Mouse (Mus musculus) hindbrain, embryonic 10.5 days (tissue): ENCODE data around the gene Ncbp3. TPM values are rescaled to one million over a fixed set of nuclear protein-coding genes. Genes with fewer than 3 reads are reported as not detected.

ENCODE experiments used
- DNase-seq: peaks from one replicate; pipeline ENCODE4 v3.0.0-alpha.2; 2017; ENCODE audit warnings: low spot score
- H3K27ac ChIP-seq: fragments of 300-500 bp; sonication (generic); 2 replicates; pipeline ENCODE4 v1.5.1; 2016; ENCODE audit warnings: mild to moderate bottlenecking, moderate library complexity
- H3K27me3 ChIP-seq: fragments of 300-500 bp; sonication (generic); 2 replicates; pipeline ENCODE4 v1.6.1; 2016; ENCODE audit warnings: mild to moderate bottlenecking; ENCODE audit not compliant: poor library complexity, insufficient read depth, severe bottlenecking
- H3K36me3 ChIP-seq: fragments of 300-500 bp; sonication (generic); 2 replicates; pipeline ENCODE4 v1.6.1; 2016; ENCODE audit warnings: mild to moderate bottlenecking, moderate library complexity
- H3K4me1 ChIP-seq: fragments of 300-500 bp; sonication (generic); replicated peaks from 2 replicates; pipeline ENCODE4 v1.6.1; 2016; ENCODE audit warnings: mild to moderate bottlenecking
- H3K4me3 ChIP-seq: fragments of 300-500 bp; sonication (generic); 2 replicates; pipeline ENCODE4 v1.5.1; 2016; ENCODE audit warnings: mild to moderate bottlenecking, moderate library complexity
- H3K9me3 ChIP-seq: fragments of 300-500 bp; sonication (generic); 2 replicates; pipeline ENCODE4 v1.6.1; 2016; ENCODE audit warnings: mild to moderate bottlenecking, moderate library complexity
- WGBS: fragments of 180-500 bp; shearing (Covaris S2); methylation state at CpG from one replicate; pipeline ENCODE4 v1.1.7; 2016; 5-methylcytosine and 5-hydroxymethylcytosine counted together
- polyA plus RNA-seq: library from polyadenylated mRNA; unstranded; fragments of >200 nt; fragmentation: Nextera tagmentation; extraction: Ambion mirVana; gene quantifications from 2 replicates; pipeline ENCODE4 v1.2.1, GENCODE M21; 2016

Ncbp3 gene
- 10.5 and 12.4 TPM in 2 replicates for polyA plus RNA-seq

- H3K9me3 ChIP-seq = no peaks in the 10 kb centered on the region
- WGBS = under 1% methylated on average over 39 of the region's 39 CpGs
- H3K27me3 ChIP-seq = no peaks in the 10 kb centered on the region
- peaks cover 29% of the 10 kb centered on the region for H3K4me1 ChIP-seq
- peak within 1 kb of the TSS; percentile 98 for H3K4me3 ChIP-seq
- H3K27ac ChIP-seq = peak within 1 kb of the TSS; percentile 98
- peak; percentile 97 for DNase-seq
- peaks cover 27% of the 10 kb centered on the region for H3K36me3 ChIP-seq
Observed at GRCm38 (mm10) chr11:73047542-73047996, at the start of gene Ncbp3. Gene Ncbp3, plus strand, starts transcription at chr11:73047783.

DNA sequence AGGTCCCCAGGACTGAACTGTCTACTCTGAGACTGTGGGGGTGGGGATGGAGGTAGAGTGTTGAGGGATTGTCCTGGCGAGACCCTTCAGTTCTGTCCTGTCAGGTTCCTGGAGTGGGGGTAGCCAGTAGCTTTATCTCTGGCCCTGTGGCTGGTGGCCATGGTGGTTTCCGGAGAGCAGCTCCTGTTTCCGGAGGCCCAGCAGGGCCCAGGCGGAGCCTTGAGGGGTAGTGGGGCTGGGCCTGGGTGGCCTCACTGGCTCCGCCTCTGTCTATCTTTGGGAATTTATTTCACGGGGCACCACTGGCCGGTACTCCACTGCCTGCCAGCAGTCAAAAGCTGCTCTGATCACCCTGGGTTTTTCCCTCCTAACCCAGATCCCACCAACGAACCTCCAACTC, 48.8 kb upstream of the Ncbp3 start, which contains the start of gene P2rx1:
TSS of gene P2rx1 (plus strand) at position 333 of the 400 bp plus-strand sequence.
- Histone ChIP-seq H3K36me3 (no peaks in the 10 kb centered on the region), H3K27ac (0 out of 2 replicates have a peak within 1 kb of the TSS, but pooled peaks have one; percentile 50), H3K4me3 (no peak within 1 kb of the TSS), H3K9me3 (no peaks in the 10 kb centered on the region), H3K27me3 (peaks cover 12% of the 10 kb centered on the region; the same call in 1 of the 2 replicates), H3K4me1 (peaks cover 17% of the 10 kb centered on the region)
- no peak for DNase-seq
- 51% methylated on average over 8 of the region's 8 CpGs for WGBS

- peak; percentile 65 for DNase-seq
- Histone ChIP-seq H3K27ac (no peak overlapping the region), H3K4me3 (no peak overlapping the region), H3K9me3 (peaks cover 2% of the 10 kb centered on the region; the same call in 1 of the 2 replicates), H3K36me3 (no peaks in the 10 kb centered on the region), H3K27me3 (0 out of 2 replicates have a peak, but pooled peaks cover 10% of the 10 kb centered on the region), H3K4me1 (peaks cover 17% of the 10 kb centered on the region)
- WGBS = 14% methylated on average over 6 of the region's 6 CpGs
Observed at GRCm38 (mm10) chr11:73001029-73001428, 46.6 kb upstream of the Ncbp3 start.

DNA sequence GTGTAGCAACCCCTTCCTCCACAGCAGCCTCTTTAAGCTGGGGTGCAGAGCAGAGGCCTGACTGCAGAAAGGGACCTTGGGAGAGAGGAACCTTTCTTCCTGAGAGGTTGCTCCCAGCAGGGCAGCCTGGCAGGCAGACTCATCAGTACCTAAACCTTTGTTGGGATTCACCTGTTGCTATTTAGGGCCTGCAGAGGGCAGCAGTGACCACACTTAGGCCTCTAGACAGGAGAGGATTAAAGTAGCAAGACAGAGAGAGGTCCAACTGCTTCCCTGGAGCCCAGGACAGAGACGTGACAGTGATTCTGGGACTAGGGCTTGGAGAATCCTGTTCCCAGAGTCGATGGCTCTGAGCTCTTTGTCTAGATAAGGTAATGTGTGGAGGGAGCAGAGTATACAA, 41.2 kb upstream of the Ncbp3 start:
- 11% methylated on average over 2 of the region's 2 CpGs for WGBS
- no peak overlapping the region for H3K4me3 ChIP-seq

DNA sequence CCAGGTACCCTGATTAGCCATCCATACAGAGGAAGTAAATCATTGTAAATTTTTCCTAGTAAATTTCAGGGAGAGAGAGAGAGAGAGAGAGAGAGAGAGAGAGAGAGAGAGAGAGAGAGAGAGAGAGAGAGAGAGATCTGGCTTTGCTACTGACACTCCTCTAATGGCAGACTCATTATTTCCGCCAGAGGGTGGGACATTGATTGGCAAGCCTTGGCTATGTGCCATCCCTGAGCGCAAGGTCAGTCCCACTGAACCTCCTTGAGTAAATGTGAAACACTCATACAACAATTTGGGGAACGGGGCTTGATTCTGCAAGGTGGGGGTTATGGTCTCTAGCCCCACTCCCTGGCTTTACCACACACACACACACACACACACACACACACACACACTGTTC, 40.5 kb upstream of the Ncbp3 start:
- H3K4me1 ChIP-seq = 0 out of 2 replicates have a peak, but pooled peaks cover 4% of the 10 kb centered on the region
- H3K27me3 ChIP-seq = peaks cover 25% of the 10 kb centered on the region
- no peaks in the 10 kb centered on the region for H3K36me3 ChIP-seq
- no peak overlapping the region for H3K4me3 ChIP-seq
- 79% methylated on average over 3 of the region's 3 CpGs for WGBS
- DNase-seq = no peak
- peaks cover 2% of the 10 kb centered on the region; the same call in 1 of the 2 replicates for H3K9me3 ChIP-seq
- no peak overlapping the region for H3K27ac ChIP-seq

More for the DNA sequence above, 41.2 kb upstream of the Ncbp3 start:
- Histone ChIP-seq H3K36me3 (no peaks in the 10 kb centered on the region), H3K27ac (no peak overlapping the region), H3K9me3 (peaks cover 2% of the 10 kb centered on the region; the same call in 1 of the 2 replicates), H3K27me3 (peaks cover 25% of the 10 kb centered on the region), H3K4me1 (0 out of 2 replicates have a peak, but pooled peaks cover 4% of the 10 kb centered on the region)
- peak; percentile 60 for DNase-seq

GRCm38 (mm10) chr11:73007698-73008481, 39.7 kb upstream of the Ncbp3 start:
- Histone ChIP-seq H3K9me3 (peaks cover 2% of the 10 kb centered on the region; the same call in 1 of the 2 replicates), H3K4me1 (0 out of 2 replicates have a peak, but pooled peaks cover 4% of the 10 kb centered on the region), H3K4me3 (no peak overlapping the region), H3K27ac (no peak overlapping the region), H3K27me3 (peaks cover 25% of the 10 kb centered on the region), H3K36me3 (no peaks in the 10 kb centered on the region)
- whole genome bisulfite sequencing = 62% methylated on average over 11 of the region's 11 CpGs
- DNase-seq = peak; percentile 53

DNA sequence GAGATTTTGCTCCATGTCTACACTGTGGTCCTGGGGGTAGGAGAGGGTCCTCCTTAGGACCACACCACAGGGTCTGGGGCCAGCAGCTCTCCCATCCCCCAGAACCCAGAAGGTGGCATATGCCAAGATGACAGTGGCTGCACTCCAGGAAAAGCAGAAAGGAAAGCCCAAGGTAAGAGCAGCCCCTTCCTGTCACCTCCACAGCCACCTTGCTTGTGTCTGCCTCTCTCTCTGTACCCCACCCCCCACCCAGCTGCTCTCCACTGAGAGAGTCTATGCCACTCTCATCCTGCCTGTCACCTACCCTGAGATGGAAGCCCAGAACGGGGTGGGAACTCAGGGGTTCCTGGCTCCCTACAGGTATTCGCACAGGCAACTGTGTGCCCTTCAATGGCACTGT, 38.8 kb upstream of the Ncbp3 start:
- no peaks in the 10 kb centered on the region for H3K36me3 ChIP-seq
- DNase-seq = no peak
- peaks cover 2% of the 10 kb centered on the region; the same call in 1 of the 2 replicates for H3K9me3 ChIP-seq
- peaks cover 6% of the 10 kb centered on the region for H3K4me1 ChIP-seq
- peaks cover 26% of the 10 kb centered on the region for H3K27me3 ChIP-seq
- 63% methylated on average over 2 of the region's 2 CpGs for WGBS
- H3K4me3 ChIP-seq = no peak overlapping the region
- no peak overlapping the region for H3K27ac ChIP-seq

DNA sequence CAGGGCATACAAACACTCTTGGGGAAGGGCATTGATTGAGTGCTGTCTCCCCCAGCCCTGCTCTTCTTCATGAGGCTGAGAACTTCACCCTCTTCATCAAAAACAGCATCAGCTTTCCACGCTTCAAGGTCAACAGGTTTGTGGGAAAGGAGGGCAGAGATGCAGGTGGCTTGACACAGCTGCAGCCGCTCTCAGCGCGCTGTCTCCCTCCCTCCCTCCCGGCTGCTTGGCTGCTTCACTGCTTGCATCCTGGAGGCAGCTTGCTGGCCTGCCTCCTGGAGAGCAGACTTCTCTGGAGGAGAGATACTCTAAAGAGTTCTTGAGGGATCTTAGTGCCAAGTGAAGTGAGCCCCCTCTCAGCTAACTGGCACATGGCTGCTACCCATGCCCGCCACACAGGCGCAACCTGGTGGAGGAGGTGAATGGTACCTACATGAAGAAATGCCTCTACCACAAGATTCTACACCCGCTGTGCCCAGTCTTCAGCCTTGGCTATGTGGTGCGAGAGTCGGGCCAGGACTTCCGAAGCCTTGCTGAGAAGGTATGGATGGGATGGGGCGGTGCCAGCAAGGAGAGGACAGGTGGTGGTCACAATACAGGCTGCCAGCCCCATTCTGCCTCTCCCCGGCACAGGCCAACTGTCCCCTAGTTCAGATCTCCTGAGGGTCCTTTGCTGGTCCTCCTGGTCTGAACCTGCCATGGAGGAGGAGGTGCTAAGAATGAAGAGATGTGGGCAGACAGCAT, 37.9 kb upstream of the Ncbp3 start:
- H3K4me3 ChIP-seq = no peak overlapping the region
- no peaks in the 10 kb centered on the region for H3K9me3 ChIP-seq
- no peaks in the 10 kb centered on the region for H3K36me3 ChIP-seq
- no peak overlapping the region for H3K27ac ChIP-seq
- peaks cover 10% of the 10 kb centered on the region for H3K4me1 ChIP-seq
- WGBS = 55% methylated on average over 13 of the region's 13 CpGs
- DNase-seq = no peak
- peaks cover 30% of the 10 kb centered on the region for H3K27me3 ChIP-seq

GRCm38 (mm10) chr11:73013981-73014380, 33.6 kb upstream of the Ncbp3 start:
- Histone ChIP-seq H3K36me3 (no peaks in the 10 kb centered on the region), H3K27me3 (peaks cover 57% of the 10 kb centered on the region), H3K9me3 (no peaks in the 10 kb centered on the region), H3K4me3 (no peak overlapping the region), H3K4me1 (peaks cover 15% of the 10 kb centered on the region), H3K27ac (no peak overlapping the region)
- no peak for DNase-seq
- WGBS = 64% methylated on average over 5 of the region's 5 CpGs

DNA sequence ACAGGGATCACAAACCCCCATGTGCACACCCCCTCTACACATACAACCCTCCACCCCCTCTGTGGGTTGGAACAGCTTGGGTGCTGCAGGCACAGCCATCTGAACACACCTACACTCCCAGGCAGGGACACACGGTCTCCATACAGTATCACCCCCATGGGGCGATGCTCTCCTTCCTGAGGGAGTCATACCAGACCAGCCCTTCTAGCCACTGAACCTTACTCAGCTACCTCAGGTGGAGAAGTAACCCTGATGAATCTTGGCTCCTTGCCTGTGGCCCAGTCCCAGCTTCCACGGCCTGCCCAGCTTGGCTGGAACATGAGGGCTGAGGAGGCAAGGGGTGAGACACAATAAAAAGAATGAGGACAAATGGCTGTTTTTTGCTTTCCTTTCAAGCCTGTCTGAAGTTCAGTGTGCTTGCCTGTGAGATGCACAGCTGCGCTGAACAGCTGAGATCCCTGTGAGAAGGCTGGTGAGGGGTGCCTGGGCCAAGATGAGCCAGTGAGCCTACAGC, 32.7 kb upstream of the Ncbp3 start:
- H3K4me3 ChIP-seq = no peak overlapping the region
- H3K36me3 ChIP-seq = no peaks in the 10 kb centered on the region
- H3K27me3 ChIP-seq = peaks cover 57% of the 10 kb centered on the region
- WGBS = 85% methylated on average over 4 of the region's 4 CpGs
- no peak for DNase-seq
- peaks cover 23% of the 10 kb centered on the region for H3K4me1 ChIP-seq
- no peaks in the 10 kb centered on the region for H3K9me3 ChIP-seq
- H3K27ac ChIP-seq = no peak overlapping the region

GRCm38 (mm10) chr11:73015391-73016102, 32.0 kb upstream of the Ncbp3 start:
- H3K4me3 ChIP-seq = no peak overlapping the region
- H3K36me3 ChIP-seq = no peaks in the 10 kb centered on the region
- H3K4me1 ChIP-seq = peaks cover 23% of the 10 kb centered on the region
- no peak overlapping the region for H3K27ac ChIP-seq
- 77% methylated on average over 5 of the region's 5 CpGs for WGBS
- H3K9me3 ChIP-seq = no peaks in the 10 kb centered on the region
- DNase-seq = no peak
- H3K27me3 ChIP-seq = peaks cover 59% of the 10 kb centered on the region

GRCm38 (mm10) chr11:73016103-73016420, 31.5 kb upstream of the Ncbp3 start:
- Histone ChIP-seq H3K27ac (no peak overlapping the region), H3K4me1 (peaks cover 23% of the 10 kb centered on the region), H3K4me3 (no peak overlapping the region), H3K9me3 (no peaks in the 10 kb centered on the region), H3K27me3 (peaks cover 64% of the 10 kb centered on the region), H3K36me3 (no peaks in the 10 kb centered on the region)
- no peak for DNase-seq
- 81% methylated on average over 6 of the region's 6 CpGs for WGBS
